ENCODE assay signal across 23 mouse cellular contexts in the genomic region with DNA sequence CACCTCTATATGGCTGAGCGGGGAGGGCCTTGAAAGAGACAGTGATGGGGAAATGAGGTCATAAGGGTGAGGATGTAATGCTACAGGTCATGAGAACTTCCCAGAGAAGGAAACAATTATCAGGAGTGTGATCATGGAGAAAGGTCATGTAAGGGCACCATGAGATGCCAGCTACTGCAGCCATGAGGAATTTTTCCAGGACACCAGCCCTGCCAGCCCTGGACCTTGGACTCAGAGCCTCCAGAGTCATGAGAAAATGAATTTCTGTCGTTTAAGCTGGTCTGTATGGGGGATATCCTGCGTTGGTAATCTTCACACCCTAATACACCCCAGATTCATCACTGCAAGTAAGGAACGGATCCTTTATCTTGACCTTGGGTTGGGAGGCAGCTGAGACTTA. TPM values are rescaled to one million over a fixed set of nuclear protein-coding genes. Genes with fewer than 3 reads are reported as not detected.
"Had no signal": no experiment of that assay in that cellular context is flagged by ENCODE, and none has a peak within 500 bp of the region (broad histone marks: within the 10 kb centered on the region; RNA-seq: fewer than 3 reads in every experiment).

No protein-coding gene starts in this region.

- ATAC-seq: midbrain, embryonic 16.5 days had no signal

- H3K4me3 ChIP-seq: midbrain, embryonic 10.5 days; midbrain, embryonic 12.5 days; myocyte; neural tube, embryonic 13.5 days; neural tube, embryonic 15.5 days had no signal

- H3K9me3 ChIP-seq: midbrain, embryonic 10.5 days; midbrain, embryonic 12.5 days; neural tube, embryonic 13.5 days; neural tube, embryonic 15.5 days had no signal

- H3K27me3 ChIP-seq: midbrain, embryonic 12.5 days; neural tube, embryonic 13.5 days; neural tube, embryonic 15.5 days had no signal

- H3K4me1 ChIP-seq: midbrain, embryonic 10.5 days; midbrain, embryonic 12.5 days; neural tube, embryonic 13.5 days; neural tube, embryonic 15.5 days had no signal

- DNase-seq: lung, embryonic 14.5 days; lung, postnatal 10 days; lung, postnatal 4 days; midbrain, embryonic 14.5 days; retina, postnatal 1 day; right cerebral cortex, adult 18-20 months; right cerebral cortex, postnatal 25 days; right cerebral cortex, postnatal 4 days; spleen, adult 18-20 months; thymus, adult 18-20 months; thymus, postnatal 14 days; thymus, postnatal 36 days had no signal

- H3K9ac ChIP-seq: lung, embryonic 14.5 days; midbrain, embryonic 12.5 days; neural tube, embryonic 13.5 days; neural tube, embryonic 15.5 days had no signal

- H3K36me3 ChIP-seq: midbrain, embryonic 10.5 days; midbrain, embryonic 12.5 days; neural tube, embryonic 13.5 days; neural tube, embryonic 15.5 days had no signal

- H3K27ac ChIP-seq: midbrain, embryonic 10.5 days; midbrain, embryonic 12.5 days; neural tube, embryonic 13.5 days; neural tube, embryonic 15.5 days had no signal

- H3K4me2 ChIP-seq: lung, embryonic 14.5 days; midbrain, embryonic 12.5 days; neural tube, embryonic 13.5 days; neural tube, embryonic 15.5 days had no signal

RNA-seq across cellular contexts. Expression of a gene that starts 20.7 kb away (rescaled TPM):
- polyA plus RNA-seq: midbrain, embryonic 10.5 days; midbrain, embryonic 12.5 days; midbrain, embryonic 14.5 days; midbrain, embryonic 16.5 days; neural tube, embryonic 11.5 days; neural tube, embryonic 13.5 days; neural tube, embryonic 15.5 days had no signal

RNA-seq across cellular contexts. Expression of a gene that starts 36.7 kb away (rescaled TPM):
- polyA plus RNA-seq: lung, embryonic 16.5 days; midbrain, embryonic 12.5 days; midbrain, embryonic 14.5 days; midbrain, embryonic 16.5 days; myocyte; neural tube, embryonic 11.5 days; neural tube, embryonic 13.5 days; neural tube, embryonic 15.5 days; stomach, embryonic 14.5 days; stomach, embryonic 16.5 days; thymus, postnatal 0 days had no signal
